Comparison of ENCODE assay signal across 9 mouse cellular contexts in genomic region chr3:68759375-68759774, GRCm38 (mm10).
DNase-seq lines count a peak whose midpoint lies in the region; ATAC-seq lines count a peak whose summit lies in the region.
"Had no signal": no experiment of that assay in that cellular context is flagged by ENCODE, and none has a peak within 500 bp of the region (broad histone marks: within the 10 kb centered on the region; RNA-seq: fewer than 3 reads in every experiment).

No protein-coding gene starts in this region.

- no peaks in the 10 kb centered on the region for H3K9me3 ChIP-seq in heart, embryonic 10.5 days
- H3K9me3 ChIP-seq in heart, embryonic 12.5 days (replicated peaks): peaks cover 5% of the 10 kb centered on the region
- H3K9me3 ChIP-seq in midbrain, embryonic 16.5 days (replicated peaks; ENCODE audit: control insufficient read depth, low read length, poor library complexity, severe bottlenecking): no peaks in the 10 kb centered on the region
- H3K9me3 ChIP-seq in hindbrain, embryonic 16.5 days (ENCODE audit: control insufficient read depth, low read length): no peaks in the 10 kb centered on the region
- H3K9me3 ChIP-seq: embryonic facial prominence, embryonic 12.5 days had no signal

- H3K36me3 ChIP-seq in heart, embryonic 10.5 days: no peaks in the 10 kb centered on the region
- H3K36me3 ChIP-seq in heart, embryonic 12.5 days: no peaks in the 10 kb centered on the region
- no peaks in the 10 kb centered on the region for H3K36me3 ChIP-seq in midbrain, embryonic 16.5 days (ENCODE audit: control insufficient read depth, insufficient read depth, low read length)
- no peaks in the 10 kb centered on the region for H3K36me3 ChIP-seq in hindbrain, embryonic 16.5 days (ENCODE audit: control insufficient read depth, insufficient read depth, low read length)
- H3K36me3 ChIP-seq: embryonic facial prominence, embryonic 12.5 days had no signal

- peaks cover 38% of the 10 kb centered on the region for H3K4me1 ChIP-seq in heart, embryonic 10.5 days
- H3K4me1 ChIP-seq in heart, embryonic 12.5 days (replicated peaks): peaks cover 41% of the 10 kb centered on the region
- H3K4me1 ChIP-seq in midbrain, embryonic 16.5 days (ENCODE audit: control insufficient read depth, insufficient read depth, low read length): no peaks in the 10 kb centered on the region
- H3K4me1 ChIP-seq in hindbrain, embryonic 16.5 days (ENCODE audit: control insufficient read depth, insufficient read depth, low read depth, low read length): no peaks in the 10 kb centered on the region

- H3K9ac ChIP-seq in heart, embryonic 12.5 days: no peak overlapping the region
- no peak overlapping the region for H3K9ac ChIP-seq in midbrain, embryonic 16.5 days (ENCODE audit: low read depth, low read length)
- H3K9ac ChIP-seq in hindbrain, embryonic 16.5 days (ENCODE audit: low read depth, low read length): no peak overlapping the region
- H3K9ac ChIP-seq: embryonic facial prominence, embryonic 12.5 days had no signal

- H3K27ac ChIP-seq in heart, embryonic 10.5 days: no peak overlapping the region
- H3K27ac ChIP-seq in heart, embryonic 12.5 days (ENCODE audit: poor library complexity, severe bottlenecking): peak overlapping the region; percentile 77; the same call in 1 of the 2 replicates
- no peak overlapping the region for H3K27ac ChIP-seq in midbrain, embryonic 16.5 days (ENCODE audit: low read length)
- no peak overlapping the region for H3K27ac ChIP-seq in hindbrain, embryonic 16.5 days (ENCODE audit: low read depth, low read length)
- H3K27ac ChIP-seq: embryonic facial prominence, embryonic 12.5 days had no signal

- H3K27me3 ChIP-seq in heart, embryonic 10.5 days (ENCODE audit: insufficient read depth, poor library complexity, severe bottlenecking): no peaks in the 10 kb centered on the region
- no peaks in the 10 kb centered on the region for H3K27me3 ChIP-seq in heart, embryonic 12.5 days (replicated peaks)
- H3K27me3 ChIP-seq in midbrain, embryonic 16.5 days (ENCODE audit: control insufficient read depth, insufficient read depth, low read depth, low read length): no peaks in the 10 kb centered on the region
- H3K27me3 ChIP-seq in hindbrain, embryonic 16.5 days (replicated peaks; ENCODE audit: control insufficient read depth, insufficient read depth, low read length): no peaks in the 10 kb centered on the region
- H3K27me3 ChIP-seq: embryonic facial prominence, embryonic 12.5 days had no signal

- H3K4me2 ChIP-seq in heart, embryonic 12.5 days: no peak overlapping the region
- H3K4me2 ChIP-seq in midbrain, embryonic 16.5 days (ENCODE audit: low read length): no peak overlapping the region
- no peak overlapping the region for H3K4me2 ChIP-seq in hindbrain, embryonic 16.5 days (ENCODE audit: low read length)
- H3K4me2 ChIP-seq: embryonic facial prominence, embryonic 12.5 days had no signal

- peak; percentile 76 for ATAC-seq in heart, embryonic 12.5 days (ENCODE audit: insufficient number of reproducible peaks, low FRiP score)
- ATAC-seq in midbrain, embryonic 16.5 days: no peak
- no peak for ATAC-seq in hindbrain, embryonic 16.5 days

- no peak overlapping the region for H3K4me3 ChIP-seq in heart, embryonic 10.5 days
- no peak overlapping the region for H3K4me3 ChIP-seq in heart, embryonic 12.5 days
- no peak overlapping the region for H3K4me3 ChIP-seq in midbrain, embryonic 16.5 days (ENCODE audit: low read depth, low read length)
- H3K4me3 ChIP-seq in hindbrain, embryonic 16.5 days (ENCODE audit: low read length): no peak overlapping the region
- H3K4me3 ChIP-seq: embryonic facial prominence, embryonic 12.5 days had no signal

- DNase-seq in heart, adult 11 months: peak; percentile 98
- no peak for DNase-seq in heart, embryonic 10.5 days (ENCODE audit: low spot score)
- DNase-seq in layer of hippocampus, adult 9-11 months: peak; percentile 68
- peak; percentile 46 for DNase-seq in lung, postnatal 36 days
- no peak for DNase-seq in spleen, postnatal 36 days (ENCODE audit: low spot score in 2 of 2)

- WGBS in heart, embryonic 10.5 days: 39% methylated on average over 8 of the region's 8 CpGs
- WGBS in heart, embryonic 12.5 days: 31% methylated on average over 8 of the region's 8 CpGs
- 67% methylated on average over 8 of the region's 8 CpGs for WGBS in midbrain, embryonic 16.5 days
- WGBS in hindbrain, embryonic 16.5 days: 53% methylated on average over 8 of the region's 8 CpGs

Comparison
In these comparisons a context has a peak if more than half of its experiments do, and no peak if none do; other contexts are left out.
1. DNase-seq: peak in heart, adult 11 months (single experiment), layer of hippocampus, adult 9-11 months (single experiment) and lung, postnatal 36 days (single experiment); none in heart, embryonic 10.5 days (single experiment) and spleen, postnatal 36 days (0 of 2).